ENCODE assay signal across 8 mouse cellular contexts in the genomic region with DNA sequence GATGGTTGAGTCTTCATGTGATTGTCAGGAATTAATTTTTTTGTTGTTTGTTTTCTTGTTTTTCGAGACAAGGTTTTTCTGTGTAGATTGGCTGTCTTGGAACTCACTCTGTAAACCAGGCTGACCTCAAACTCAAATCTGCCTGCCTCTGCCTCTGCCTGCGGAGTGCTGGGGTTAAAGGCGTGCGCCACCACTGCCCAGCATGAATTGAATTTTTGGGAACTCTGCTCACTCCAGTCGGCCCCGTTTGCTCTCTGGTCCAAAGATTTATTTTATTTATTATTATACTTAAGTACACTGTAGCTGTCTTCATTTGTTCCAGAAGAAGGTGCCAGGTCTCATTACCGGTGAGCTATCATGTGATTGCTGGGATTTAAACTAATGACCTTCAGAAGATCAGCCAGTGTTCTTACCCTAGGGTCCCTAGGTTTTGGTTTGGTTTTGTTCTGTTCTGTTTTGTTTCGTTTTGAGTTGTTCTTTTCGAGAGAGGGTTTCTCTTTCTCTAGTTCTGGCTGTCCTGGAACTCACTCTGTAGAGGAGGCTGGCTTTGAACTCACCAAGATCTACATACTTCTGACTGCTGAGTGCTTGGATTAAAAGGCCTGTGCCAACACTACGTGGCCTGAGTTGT. TPM values are rescaled to one million over a fixed set of nuclear protein-coding genes. Genes with fewer than 3 reads are reported as not detected.
DNase-seq lines count a peak whose midpoint lies in the region; ATAC-seq lines count a peak whose summit lies in the region.

No protein-coding gene starts in this region.

- H3K4me1 ChIP-seq in lung, embryonic 15.5 days: peaks cover 52% of the 10 kb centered on the region
- peaks cover 18% of the 10 kb centered on the region for H3K4me1 ChIP-seq in forebrain, embryonic 11.5 days (replicated peaks; ENCODE audit: control insufficient read depth, insufficient read depth, low read length)
- H3K4me1 ChIP-seq in limb, embryonic 10.5 days: peaks cover 45% of the 10 kb centered on the region
- peaks cover 19% of the 10 kb centered on the region for H3K4me1 ChIP-seq in neural tube, embryonic 14.5 days (ENCODE audit: control insufficient read depth, insufficient read depth, low read length)

- peak overlapping the region; percentile 85 for H3K4me3 ChIP-seq in lung, embryonic 15.5 days
- H3K4me3 ChIP-seq in forebrain, embryonic 11.5 days (ENCODE audit: low read depth, low read length): peak overlapping the region; percentile 92; the same call in 1 of the 2 replicates
- H3K4me3 ChIP-seq in limb, embryonic 10.5 days: peak overlapping the region; percentile 96
- peak overlapping the region; percentile 91; the same call in 1 of the 2 replicates for H3K4me3 ChIP-seq in neural tube, embryonic 14.5 days (ENCODE audit: low read depth, low read length)

- WGBS in lung, embryonic 15.5 days: 37% methylated on average over 10 of the region's 10 CpGs
- whole genome bisulfite sequencing in forebrain, embryonic 11.5 days: 56% methylated on average over 10 of the region's 10 CpGs
- 52% methylated on average over 10 of the region's 10 CpGs for WGBS in limb, embryonic 10.5 days
- 51% methylated on average over 10 of the region's 10 CpGs for WGBS in neural tube, embryonic 14.5 days

- peak overlapping the region; percentile 98; the same call in 1 of the 2 replicates for H3K9ac ChIP-seq in lung, embryonic 15.5 days
- H3K9ac ChIP-seq in forebrain, embryonic 11.5 days (ENCODE audit: low read length): peak overlapping the region; percentile 32; the same call in 1 of the 2 replicates
- H3K9ac ChIP-seq in neural tube, embryonic 14.5 days (replicated peaks; ENCODE audit: low read depth, low read length): peak overlapping the region; percentile 92; the same call in 1 of the 2 replicates

- H3K4me2 ChIP-seq in lung, embryonic 15.5 days: peak overlapping the region; percentile 52
- H3K4me2 ChIP-seq in forebrain, embryonic 11.5 days (ENCODE audit: low read depth, low read length, severe bottlenecking): peak overlapping the region; percentile 39
- peak overlapping the region; percentile 71 for H3K4me2 ChIP-seq in neural tube, embryonic 14.5 days (ENCODE audit: low read depth, low read length)

- no peak for ATAC-seq in lung, embryonic 15.5 days (ENCODE audit: borderline replicate concordance, extremely low read depth, low FRiP score, low TSS enrichment)
- ATAC-seq in forebrain, embryonic 11.5 days (replicated peaks; ENCODE audit: low FRiP score): peak; percentile 15; the same call in 1 of the 2 replicates
- ATAC-seq in neural tube, embryonic 14.5 days (ENCODE audit: low read depth): no peak

- H3K27ac ChIP-seq in lung, embryonic 15.5 days: no peak overlapping the region; the same call in 1 of the 2 replicates
- no peak overlapping the region for H3K27ac ChIP-seq in forebrain, embryonic 11.5 days (ENCODE audit: low read depth, low read length)
- H3K27ac ChIP-seq in limb, embryonic 10.5 days: peak overlapping the region; percentile 98
- no peak overlapping the region; the same call in 1 of the 2 replicates for H3K27ac ChIP-seq in neural tube, embryonic 14.5 days (ENCODE audit: low read depth, low read length)

- H3K27me3 ChIP-seq in lung, embryonic 15.5 days: no peaks in the 10 kb centered on the region
- no peaks in the 10 kb centered on the region for H3K27me3 ChIP-seq in forebrain, embryonic 11.5 days (ENCODE audit: control insufficient read depth, insufficient read depth, low read length)
- H3K27me3 ChIP-seq in limb, embryonic 10.5 days (ENCODE audit: low read depth, poor library complexity, severe bottlenecking): no peaks in the 10 kb centered on the region
- H3K27me3 ChIP-seq in neural tube, embryonic 14.5 days (ENCODE audit: control insufficient read depth, insufficient read depth, low read length): no peaks in the 10 kb centered on the region

- peaks cover 30% of the 10 kb centered on the region for H3K36me3 ChIP-seq in lung, embryonic 15.5 days
- H3K36me3 ChIP-seq in forebrain, embryonic 11.5 days (ENCODE audit: control insufficient read depth, insufficient read depth, low read length): peaks cover 4% of the 10 kb centered on the region
- peaks cover 36% of the 10 kb centered on the region for H3K36me3 ChIP-seq in limb, embryonic 10.5 days
- H3K36me3 ChIP-seq in neural tube, embryonic 14.5 days (ENCODE audit: control insufficient read depth, insufficient read depth, low read length): peaks cover 24% of the 10 kb centered on the region

- H3K9me3 ChIP-seq in lung, embryonic 15.5 days: no peaks in the 10 kb centered on the region
- H3K9me3 ChIP-seq in forebrain, embryonic 11.5 days (ENCODE audit: control insufficient read depth, low read length): no peaks in the 10 kb centered on the region
- H3K9me3 ChIP-seq in limb, embryonic 10.5 days (replicated peaks): no peaks in the 10 kb centered on the region
- no peaks in the 10 kb centered on the region for H3K9me3 ChIP-seq in neural tube, embryonic 14.5 days (ENCODE audit: control insufficient read depth, low read length)

- DNase-seq in lung, adult 18-20 months: no peak
- no peak for DNase-seq in forebrain, embryonic 11.5 days (ENCODE audit: low spot score)
- DNase-seq in limb, embryonic 10.5 days (ENCODE audit: low spot score): no peak
- no peak for DNase-seq in left cerebral cortex, adult 8-10 months (ENCODE audit: low spot score in 2 of 2)
- no peak for DNase-seq in embryo, embryonic 11 days
- no peak for DNase-seq in spleen, postnatal 4 days (ENCODE audit: low spot score in 2 of 2)

RNA-seq across cellular contexts. Expression of a gene that starts 0.6 kb away (rescaled TPM):
- 1,297 and 1,378 TPM in 2 replicates for polyA plus RNA-seq in lung, embryonic 15.5 days (2015; fragmentation: Nextera tagmentation; extraction: Ambion mirVana)
- polyA plus RNA-seq in forebrain, embryonic 11.5 days (2014; fragmentation: Nextera tagmentation; extraction: Ambion mirVana): 1,094 and 1,161 TPM in 2 replicates
- 1,157 and 1,293 TPM in 2 replicates for polyA plus RNA-seq in limb, embryonic 10.5 days (2016; fragmentation: Nextera tagmentation; extraction: Ambion mirVana)
- 906 and 951 TPM in 2 replicates for polyA plus RNA-seq in neural tube, embryonic 14.5 days (2014; fragmentation: Nextera tagmentation; extraction: Ambion mirVana)
- 100 to 1,000 TPM; 678 to 790 (median 743) TPM for total RNA-seq in left cerebral cortex, adult 8-10 months (2022)

RNA-seq across cellular contexts. Expression of a gene that starts 4.2 kb away (rescaled TPM):
- 141 and 147 TPM in 2 replicates for polyA plus RNA-seq in lung, embryonic 15.5 days (2015; fragmentation: Nextera tagmentation; extraction: Ambion mirVana)
- polyA plus RNA-seq in forebrain, embryonic 11.5 days (2014; fragmentation: Nextera tagmentation; extraction: Ambion mirVana): 54.7 and 58.8 TPM in 2 replicates
- polyA plus RNA-seq in limb, embryonic 10.5 days (2016; fragmentation: Nextera tagmentation; extraction: Ambion mirVana): 139 and 141 TPM in 2 replicates
- polyA plus RNA-seq in neural tube, embryonic 14.5 days (2014; fragmentation: Nextera tagmentation; extraction: Ambion mirVana): 61.5 and 63.9 TPM in 2 replicates
- 10 to 100 TPM; 23.9 to 29.6 (median 26.2) TPM for total RNA-seq in left cerebral cortex, adult 8-10 months (2022)

RNA-seq across cellular contexts. Expression of a gene that starts 7.5 kb away (rescaled TPM):
- polyA plus RNA-seq in lung, embryonic 15.5 days (2015; fragmentation: Nextera tagmentation; extraction: Ambion mirVana): 20.2 and 22.9 TPM in 2 replicates
- polyA plus RNA-seq in forebrain, embryonic 11.5 days (2014; fragmentation: Nextera tagmentation; extraction: Ambion mirVana): 7.1 and 9.9 TPM in 2 replicates
- 10.0 and 13.1 TPM in 2 replicates for polyA plus RNA-seq in limb, embryonic 10.5 days (2016; fragmentation: Nextera tagmentation; extraction: Ambion mirVana)
- polyA plus RNA-seq in neural tube, embryonic 14.5 days (2014; fragmentation: Nextera tagmentation; extraction: Ambion mirVana): 14.6 and 16.7 TPM in 2 replicates
- total RNA-seq in left cerebral cortex, adult 8-10 months (2022): 10 to 100 TPM; 24.8 to 34.9 (median 28.4) TPM

RNA-seq across cellular contexts. Expression of a gene that starts 7.5 kb away (rescaled TPM):
- 19.2 and 20.3 TPM in 2 replicates for polyA plus RNA-seq in lung, embryonic 15.5 days (2015; fragmentation: Nextera tagmentation; extraction: Ambion mirVana)
- polyA plus RNA-seq in forebrain, embryonic 11.5 days (2014; fragmentation: Nextera tagmentation; extraction: Ambion mirVana): 7.6 and 9.6 TPM in 2 replicates
- polyA plus RNA-seq in limb, embryonic 10.5 days (2016; fragmentation: Nextera tagmentation; extraction: Ambion mirVana): 17.3 and 19.9 TPM in 2 replicates
- polyA plus RNA-seq in neural tube, embryonic 14.5 days (2014; fragmentation: Nextera tagmentation; extraction: Ambion mirVana): 3.9 and 6.1 TPM in 2 replicates
- total RNA-seq in left cerebral cortex, adult 8-10 months (2022): 1 to 10 TPM; 2.0 to 4.3 (median 2.8) TPM

RNA-seq across cellular contexts. Expression of a gene that starts 9.2 kb away (rescaled TPM):
- polyA plus RNA-seq in lung, embryonic 15.5 days (2015; fragmentation: Nextera tagmentation; extraction: Ambion mirVana): 4.4 and 4.7 TPM in 2 replicates
- 1.4 and 1.6 TPM in 2 replicates for polyA plus RNA-seq in forebrain, embryonic 11.5 days (2014; fragmentation: Nextera tagmentation; extraction: Ambion mirVana)
- 0.88 and 1.6 TPM in 2 replicates for polyA plus RNA-seq in limb, embryonic 10.5 days (2016; fragmentation: Nextera tagmentation; extraction: Ambion mirVana)
- polyA plus RNA-seq in neural tube, embryonic 14.5 days (2014; fragmentation: Nextera tagmentation; extraction: Ambion mirVana): 2.8 and 3.5 TPM in 2 replicates
- 1 to 10 TPM; 5.9 to 7.4 (median 6.8) TPM for total RNA-seq in left cerebral cortex, adult 8-10 months (2022)

Comparison
In these comparisons a context has a peak if more than half of its experiments do, and no peak if none do; other contexts are left out.
1. H3K9ac ChIP-seq: peak in every context shown above with its lines; median percentile 98 in lung, embryonic 15.5 days; 92 in neural tube, embryonic 14.5 days; 32 in forebrain, embryonic 11.5 days.